Mouse (Mus musculus): ENCODE data around the gene Vars2.

DNA sequence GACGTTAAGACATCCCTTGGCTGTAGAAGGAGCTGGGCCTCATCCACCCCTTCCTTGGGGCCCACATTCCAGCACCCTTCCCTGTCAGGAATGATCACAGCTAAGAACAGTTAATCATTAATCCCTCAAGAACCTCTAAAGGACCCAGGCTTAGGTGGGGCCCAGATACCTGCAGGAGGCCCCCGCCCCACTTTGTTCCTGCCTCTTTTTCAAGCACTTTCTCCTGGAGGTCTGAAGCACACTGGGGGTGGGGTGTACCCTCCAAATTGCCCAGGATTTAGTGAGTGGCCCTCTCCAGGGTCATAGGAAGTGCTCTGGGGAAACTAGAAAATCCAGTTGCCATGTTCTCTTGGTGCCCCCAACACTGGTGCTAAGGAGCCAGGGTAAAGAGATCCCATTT is 18.0 kb downstream of the Vars2 start:
- no peak for TF ChIP-seq CTCF (IDR thresholded peaks at IDR 0.05; ENCODE audit: insufficient read depth, low read length)
- TF ChIP-seq POLR2A (IDR thresholded peaks at IDR 0.05; ENCODE audit: borderline replicate concordance, extremely low read depth, low read depth, low read length), result no peak

All from lung, adult 2 months (tissue).